Mouse (Mus musculus) G1E (cell line): Measurements from ENCODE around the gene Gdi2. TPM values are rescaled to one million over a fixed set of nuclear protein-coding genes. Genes with fewer than 3 reads are reported as not detected.

Experiments
- ATAC-seq: 2 replicates; pipeline ENCODE4 v1.8.0; 2016; ENCODE audit warnings: mild to moderate bottlenecking; ENCODE audit not compliant: insufficient number of reproducible peaks, poor library complexity, low FRiP score, severe bottlenecking; ENCODE audit errors: extremely low read depth
- DNase-seq: peaks from one replicate; pipeline ENCODE4 v3.0.0; 2012; ENCODE audit warnings: low spot score
- H3K27me3 ChIP-seq: 2 replicates; pipeline ENCODE4 v1.6.1; 2012; ENCODE audit warnings: mild to moderate bottlenecking, low read length, inconsistent platforms; ENCODE audit not compliant: insufficient read depth
- H3K36me3 ChIP-seq: replicated peaks from 2 replicates; pipeline ENCODE3; 2012; ENCODE audit warnings: mild to moderate bottlenecking, inconsistent platforms
- H3K4me1 ChIP-seq: 2 replicates; pipeline ENCODE4 v1.6.1; 2012; ENCODE audit warnings: low read depth, low read length, inconsistent platforms, mixed read lengths; ENCODE audit not compliant: insufficient read depth
- H3K4me3 ChIP-seq: 2 replicates; pipeline ENCODE4 v1.5.1; 2012; ENCODE audit warnings: low read depth, mild to moderate bottlenecking, inconsistent platforms, low read length, moderate library complexity, mixed read lengths
- H3K9me3 ChIP-seq: replicated peaks from 2 replicates; pipeline ENCODE4 v1.6.1; 2012; ENCODE audit warnings: inconsistent platforms
- CTCF ChIP-seq: IDR thresholded peaks from 2 replicates; pipeline ENCODE4 v1.5.1; 2012; ENCODE audit warnings: low read depth, low read length, inconsistent platforms, mixed read lengths
- GATA1 ChIP-seq: IDR thresholded peaks from 2 replicates; pipeline ENCODE4 v1.6.1; 2012; ENCODE audit warnings: borderline replicate concordance, low read length, inconsistent platforms, mixed read lengths
- GATA2 ChIP-seq: IDR thresholded peaks from 2 replicates; pipeline ENCODE4 v1.6.1; 2012; ENCODE audit warnings: low read depth, low read length, inconsistent platforms, borderline replicate concordance
- POLR2AphosphoS5 ChIP-seq: IDR thresholded peaks from 2 replicates; pipeline ENCODE4 v1.6.1; 2012; ENCODE audit warnings: low read depth, low read length, inconsistent platforms; ENCODE audit not compliant: insufficient replicate concordance
- TAL1 ChIP-seq: conservative IDR thresholded peaks from 2 replicates; pipeline ENCODE4 v1.6.1; 2012; ENCODE audit warnings: low read depth, low read length, inconsistent platforms, mixed read lengths
- polyA plus RNA-seq: library from polyadenylated mRNA; stranded (reverse); fragments of >175 nt; gene quantifications from 2 replicates; pipeline ENCODE4 v1.2.3, GENCODE M21; 2012
- total RNA-seq, 2 experiments: library from RNA; stranded (forward) in 1 of 2; stranded (reverse) in 1 of 2; fragments of 200-1000 nt in 1 of 2; fragments of >200 nt in 1 of 2; fragmentation: Nextera tagmentation in 1 of 2; gene quantifications; 2 replicates each; pipeline ENCODE4 v1.2.3; 2014 to 2017

Gdi2 gene
- total and polyA plus RNA-seq, 3 experiments = 493 to 1,012 (median 989) TPM

GRCm38 (mm10) chr13:3590789-3591188 lies 52.9 kb downstream of the Gdi2 start:
- no peaks in the 10 kb centered on the region for H3K9me3 ChIP-seq
- H3K4me1 ChIP-seq = no peaks in the 10 kb centered on the region
- ATAC-seq = no peak
- no peak overlapping the region for H3K4me3 ChIP-seq
- TF ChIP-seq GATA1 = no peak
- no peak for TF ChIP-seq TAL1
- no peak for TF ChIP-seq CTCF
- TF ChIP-seq POLR2AphosphoS5 = no peak
- TF ChIP-seq GATA2 = no peak
- H3K36me3 ChIP-seq = peaks cover 74% of the 10 kb centered on the region
- H3K27me3 ChIP-seq = no peaks in the 10 kb centered on the region
- DNase-seq = no peak

GRCm38 (mm10) chr13:3594311-3594710 lies 56.4 kb downstream of the Gdi2 start:
- TF ChIP-seq GATA1 = no peak
- no peak for TF ChIP-seq GATA2
- no peak for TF ChIP-seq CTCF
- TF ChIP-seq POLR2AphosphoS5 = no peak
- TF ChIP-seq TAL1 = no peak
- no peaks in the 10 kb centered on the region for H3K27me3 ChIP-seq

DNA sequence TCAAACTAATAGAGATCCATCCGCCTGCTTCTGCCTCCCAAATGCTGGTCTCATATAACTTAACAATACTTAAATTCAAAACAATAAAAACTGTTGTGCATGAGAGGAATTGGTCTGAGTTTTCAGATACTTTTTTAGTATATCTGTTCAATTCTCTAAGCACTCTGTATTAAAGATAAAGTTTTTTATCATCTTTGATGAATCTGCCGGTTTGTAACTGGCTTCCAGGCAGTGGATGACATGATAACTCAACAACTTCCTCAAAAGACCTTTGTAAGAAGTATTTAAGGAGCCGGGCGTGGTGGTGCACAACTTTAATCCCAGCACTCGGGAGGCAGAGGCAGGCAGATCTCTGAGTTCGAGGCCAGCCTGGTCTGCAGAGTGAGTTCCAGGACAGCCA lies 58.4 kb downstream of the Gdi2 start:
- Histone ChIP-seq H3K4me1 (no peaks in the 10 kb centered on the region), H3K4me3 (no peak overlapping the region), H3K9me3 (no peaks in the 10 kb centered on the region), H3K36me3 (peaks cover 74% of the 10 kb centered on the region), H3K27me3 (no peaks in the 10 kb centered on the region)
- TF ChIP-seq TAL1 = no peak
- no peak for TF ChIP-seq CTCF
- no peak for TF ChIP-seq GATA1
- TF ChIP-seq POLR2AphosphoS5 = no peak
- TF ChIP-seq GATA2 = no peak
- DNase-seq (no peak), ATAC-seq (peak; percentile 34; the same call in 1 of the 2 replicates)

More at GRCm38 (mm10) chr13:3594311-3594710, 56.4 kb downstream of the Gdi2 start:
- H3K9me3 ChIP-seq = no peaks in the 10 kb centered on the region
- H3K36me3 ChIP-seq = peaks cover 82% of the 10 kb centered on the region
- ATAC-seq (no peak), DNase-seq (no peak)
- H3K4me1 ChIP-seq = no peaks in the 10 kb centered on the region
- H3K4me3 ChIP-seq = no peak overlapping the region

DNA sequence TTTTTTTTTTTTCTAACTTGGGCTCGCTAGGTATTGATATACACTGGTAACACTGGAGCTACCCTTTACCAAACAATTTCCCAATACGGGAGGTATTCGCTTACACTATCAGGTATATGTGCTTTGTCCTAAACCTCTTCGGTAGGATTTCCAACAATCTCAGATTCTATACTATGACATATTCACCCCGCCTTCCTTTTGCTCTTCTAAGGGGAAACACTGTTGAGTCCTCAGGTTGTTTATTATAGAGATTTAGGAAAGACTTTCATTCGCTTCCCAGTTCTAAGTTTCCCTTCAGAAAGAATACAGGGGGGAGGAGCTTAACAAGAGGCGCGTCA lies 71.9 kb downstream of the Gdi2 start:
- ATAC-seq (no peak; the same call in 1 of the 2 replicates), DNase-seq (no peak)
- Histone ChIP-seq H3K4me1 (peaks cover 6% of the 10 kb centered on the region), H3K9me3 (peaks cover 3% of the 10 kb centered on the region), H3K36me3 (peaks cover 9% of the 10 kb centered on the region), H3K4me3 (peak overlapping the region; percentile 100), H3K27me3 (no peaks in the 10 kb centered on the region)
- TF ChIP-seq CTCF (no peak), GATA1 (no peak), POLR2AphosphoS5 (no peak)

- TF ChIP-seq GATA2 (no peak), POLR2AphosphoS5 (no peak), TAL1 (no peak), CTCF (no peak), GATA1 (no peak)
- Histone ChIP-seq H3K4me1 (peaks cover 6% of the 10 kb centered on the region), H3K36me3 (peaks cover 9% of the 10 kb centered on the region), H3K27me3 (no peaks in the 10 kb centered on the region), H3K9me3 (peaks cover 4% of the 10 kb centered on the region), H3K4me3 (peak overlapping the region; percentile 100)
- DNase-seq (peak; percentile 29), ATAC-seq (0 out of 2 replicates have a peak, but pooled peaks have one; percentile 29)
These were observed 72.4 kb downstream of the Gdi2 start for GRCm38 (mm10) chr13:3610118-3610794.

DNA sequence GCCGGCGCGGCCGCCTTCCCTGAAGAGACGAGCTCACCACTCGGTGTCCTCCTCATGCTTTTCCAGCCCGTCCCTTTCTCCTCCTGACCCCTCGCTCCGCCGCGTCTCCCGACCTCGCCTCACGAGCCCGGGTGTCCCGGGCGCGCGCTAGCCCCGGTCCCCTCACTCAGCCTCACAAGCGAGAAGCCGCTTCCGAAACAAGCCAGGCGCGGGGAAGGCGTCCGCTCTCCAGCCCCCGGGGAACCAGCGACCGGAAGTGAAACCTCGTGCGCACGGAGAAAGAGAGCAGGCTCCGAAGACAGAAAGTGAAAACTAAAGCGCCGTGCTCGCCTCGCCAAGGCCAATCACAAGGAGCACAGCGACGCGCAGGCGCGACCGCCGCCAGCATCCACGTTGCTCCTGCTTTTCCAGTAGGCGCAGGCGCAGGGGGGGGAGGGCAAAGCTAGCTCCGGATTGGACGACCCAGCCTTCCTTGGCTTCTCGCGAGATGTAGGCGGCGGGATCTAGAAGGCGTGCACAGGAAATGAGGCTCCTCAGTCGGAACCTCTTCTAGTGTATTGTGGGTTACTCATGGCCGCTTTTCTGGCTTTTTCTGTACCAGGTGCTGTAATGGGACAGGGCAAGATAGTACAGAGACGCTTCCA lies 73.1 kb downstream of the Gdi2 start, which contains the start of gene Fam208b:
TSS of gene Fam208b (minus strand) at position 314 of the 644 bp plus-strand sequence.
- Histone ChIP-seq H3K4me1 (peaks cover 6% of the 10 kb centered on the region), H3K36me3 (peaks cover 9% of the 10 kb centered on the region), H3K9me3 (peaks cover 4% of the 10 kb centered on the region), H3K27me3 (no peaks in the 10 kb centered on the region), H3K4me3 (peak within 1 kb of the TSS; percentile 100)
- ATAC-seq = peak; percentile 95
- peak; percentile 92 for DNase-seq
- TF ChIP-seq TAL1 = no peak
- no peak for TF ChIP-seq CTCF
- 0 out of 2 replicates have a peak, but pooled peaks have one; percentile 50 for TF ChIP-seq POLR2AphosphoS5
- TF ChIP-seq GATA1 = no peak
- TF ChIP-seq GATA2 = no peak

Other genes starting within 250 kb of the Gdi2 start
- 126 and 150 TPM in 2 replicates for gene Fam208b, start 73.0 kb downstream of the Gdi2 start, total RNA-seq (2014; fragmentation: Nextera tagmentation)
- gene Fam208b, start 73.0 kb downstream of the Gdi2 start, total RNA-seq (2017) = 57.0 and 58.2 TPM in 2 replicates
- 7.3 and 7.6 TPM in 2 replicates for gene Fam208b, start 73.0 kb downstream of the Gdi2 start, polyA plus RNA-seq
- gene Asb13, start 96.0 kb downstream of the Gdi2 start, total RNA-seq (2014; fragmentation: Nextera tagmentation) = not detected in 2 replicates
- gene Asb13, start 96.0 kb downstream of the Gdi2 start, total RNA-seq (2017) = 0.06 and 0.11 TPM in 2 replicates
- gene Asb13, start 96.0 kb downstream of the Gdi2 start, polyA plus RNA-seq = not detected in 2 replicates